Mouse (Mus musculus) heart, postnatal 25 days (tissue): ENCODE data around the gene Zfr2. TPM values are rescaled to one million over a fixed set of nuclear protein-coding genes. Genes with fewer than 3 reads are reported as not detected.
A peak's percentile ranks its signal among the peaks of the same experiment; 100 is the strongest.

Source experiments
- DNase-seq: peaks from one replicate; pipeline ENCODE4 v3.0.0; 2022; ENCODE audit warnings: low spot score
- intact Hi-C: fragments of 180-260 bp; cut with DNase I; formaldehyde crosslinking; loops from one replicate; pipeline ENCODE4 v1.15.1; 2025
- total RNA-seq, 2 experiments: library from RNA; stranded (reverse); gene quantifications; 2 replicates each; pipeline ENCODE4 v1.2.3; 2021

The Zfr2 gene
- 1 to 10 TPM; 2.2 to 2.8 TPM for total RNA-seq

DNA sequence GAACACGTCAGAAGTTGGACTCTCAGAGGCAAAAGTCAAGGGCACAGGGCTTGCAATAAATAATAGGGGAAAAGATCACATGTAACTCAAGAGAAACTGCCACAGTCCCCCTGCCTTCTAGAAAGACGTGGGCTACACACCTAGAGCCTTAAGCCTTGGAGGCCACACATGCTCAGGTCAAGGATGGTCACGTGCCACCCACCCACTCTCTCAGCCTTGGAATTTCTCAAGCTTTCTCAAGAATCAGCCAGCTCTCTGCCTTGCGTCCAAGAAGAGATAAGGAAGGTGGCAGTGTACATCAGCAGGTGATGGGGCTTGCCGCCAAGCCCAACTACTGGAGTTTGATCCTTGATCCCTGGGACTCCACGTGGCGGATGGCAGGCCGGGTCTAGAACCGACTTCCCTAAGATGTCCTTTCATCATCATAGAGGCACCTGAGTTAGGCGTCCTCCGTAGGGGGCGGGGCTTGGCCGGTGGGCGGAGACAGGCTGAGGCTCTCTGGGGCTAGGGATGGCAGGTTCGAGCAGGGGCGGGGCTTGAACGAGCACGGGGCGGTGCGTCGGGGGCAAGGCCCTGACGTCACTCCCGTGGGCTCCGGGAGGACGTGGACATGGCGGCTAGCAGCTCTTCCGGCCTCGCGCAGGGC lies at the start of gene Zfr2:
TSS of gene Zfr2 (plus strand) at position 576 of the 646 bp plus-strand sequence.
- intact Hi-C loops = no loop called here
- peak; percentile 75 for DNase-seq

DNA sequence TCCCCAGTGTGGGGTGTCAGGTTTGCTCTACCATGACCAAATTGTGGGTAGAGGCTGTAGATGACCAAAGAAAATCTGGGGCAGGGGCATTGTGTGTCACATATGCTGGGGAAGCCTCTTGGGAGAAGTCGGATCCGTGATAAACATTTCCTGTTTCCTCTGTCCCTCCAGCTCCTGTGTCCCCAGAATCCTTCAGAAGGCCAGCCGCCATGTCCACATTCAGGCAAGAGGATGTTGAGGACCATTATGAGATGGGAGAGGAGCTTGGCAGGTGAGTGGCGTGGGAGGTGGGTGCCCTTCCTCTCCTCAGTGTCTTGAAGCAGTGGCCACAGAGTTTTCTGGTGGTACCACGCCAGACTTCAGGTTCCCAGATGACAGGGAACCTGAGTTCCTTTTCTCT lies 49.1 kb upstream of the Zfr2 start, which contains the start of gene 4930442H23Rik:
TSS of gene 4930442H23Rik (minus strand) at position 45 of the 400 bp plus-strand sequence.
- intact Hi-C loops = no loop called here
- DNase-seq = no peak

DNA sequence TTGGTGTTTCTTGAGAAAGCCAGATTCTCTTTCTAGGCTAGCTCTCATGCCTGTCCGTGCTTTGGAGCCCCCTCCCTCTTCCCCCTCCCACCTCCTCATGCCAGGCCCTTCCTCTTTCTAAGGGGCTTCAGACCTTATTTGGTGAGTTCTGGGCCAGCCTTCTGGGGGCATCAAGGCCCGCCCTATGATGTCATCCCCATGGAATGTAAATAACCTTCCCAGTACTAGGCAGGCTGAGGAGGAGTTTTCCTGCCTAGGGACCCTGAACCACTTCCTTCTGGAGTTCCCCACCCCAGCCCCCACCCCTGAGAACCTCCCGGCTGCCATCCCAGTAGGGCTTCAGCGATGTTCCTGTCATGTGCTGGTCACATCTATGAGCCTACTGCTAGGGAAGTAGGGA lies 48.2 kb upstream of the Zfr2 start:
- intact Hi-C loops = no loop called here
- DNase-seq = no peak

DNA sequence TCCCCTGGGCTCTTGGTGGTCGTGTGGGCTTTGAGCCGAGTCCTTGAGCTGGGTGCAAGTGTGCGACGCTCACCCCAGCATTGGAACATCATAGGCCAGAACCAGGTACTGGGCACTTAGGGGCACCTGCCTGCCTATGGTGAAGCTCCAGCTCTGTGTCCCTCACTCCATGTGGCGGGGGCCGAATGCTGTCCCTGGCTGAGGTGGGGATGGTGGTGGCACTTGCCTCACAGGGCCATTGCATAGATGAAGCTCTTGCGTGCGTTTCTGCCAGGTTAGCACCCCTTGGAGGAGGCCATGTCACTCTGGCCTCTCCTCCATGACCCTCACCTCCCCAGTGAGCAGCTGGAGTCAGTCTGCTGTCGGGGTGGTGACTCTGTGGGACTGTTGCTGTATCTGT lies 45.8 kb upstream of the Zfr2 start:
- intact Hi-C loops = no loop called here
- DNase-seq = no peak

DNA sequence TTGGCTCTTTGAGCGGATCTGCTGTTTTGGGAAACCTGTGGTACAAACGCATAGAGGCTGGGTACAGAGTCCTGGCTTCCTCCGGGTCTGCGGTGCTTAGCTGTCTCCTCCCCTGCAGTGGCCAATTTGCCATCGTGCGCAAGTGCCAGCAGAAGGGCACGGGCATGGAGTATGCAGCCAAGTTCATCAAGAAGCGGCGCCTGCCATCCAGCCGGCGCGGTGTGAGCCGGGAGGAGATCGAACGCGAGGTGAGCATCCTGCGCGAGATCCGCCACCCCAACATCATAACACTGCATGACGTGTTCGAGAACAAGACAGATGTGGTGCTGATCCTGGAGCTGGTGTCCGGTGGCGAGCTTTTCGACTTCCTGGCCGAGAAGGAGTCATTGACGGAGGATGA lies 43.1 kb upstream of the Zfr2 start:
- DNase-seq = no peak
- intact Hi-C loops = no loop called here

DNA sequence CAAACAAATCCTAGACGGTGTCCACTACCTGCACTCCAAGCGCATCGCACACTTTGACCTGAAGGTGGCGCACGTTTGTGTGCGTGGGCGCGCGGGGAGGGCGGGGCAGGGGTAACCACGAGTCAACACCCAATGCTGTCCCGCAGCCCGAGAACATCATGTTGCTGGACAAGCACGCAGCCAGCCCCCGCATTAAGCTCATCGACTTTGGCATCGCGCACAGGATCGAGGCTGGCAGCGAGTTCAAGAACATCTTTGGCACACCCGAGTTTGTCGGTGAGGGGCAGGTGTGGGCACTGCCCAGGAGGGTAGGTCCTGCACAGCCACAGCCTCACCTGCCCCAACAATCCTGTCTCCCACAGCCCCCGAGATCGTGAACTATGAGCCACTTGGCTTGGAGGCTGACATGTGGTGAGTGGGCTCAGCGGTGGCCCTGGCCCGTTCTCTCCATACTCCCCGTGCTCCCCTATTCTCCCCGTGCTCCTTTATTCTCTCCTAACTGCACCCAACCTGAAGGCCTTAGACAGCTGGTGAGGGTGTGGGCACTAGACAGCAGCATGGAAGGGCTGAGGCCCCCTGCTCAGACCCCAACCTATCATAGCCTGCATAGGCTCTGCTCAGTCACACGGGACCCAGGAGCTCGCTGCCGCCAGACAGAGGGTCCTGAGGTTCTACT lies 42.6 kb upstream of the Zfr2 start:
- no peak for DNase-seq
- intact Hi-C loops = no loop called here

DNA sequence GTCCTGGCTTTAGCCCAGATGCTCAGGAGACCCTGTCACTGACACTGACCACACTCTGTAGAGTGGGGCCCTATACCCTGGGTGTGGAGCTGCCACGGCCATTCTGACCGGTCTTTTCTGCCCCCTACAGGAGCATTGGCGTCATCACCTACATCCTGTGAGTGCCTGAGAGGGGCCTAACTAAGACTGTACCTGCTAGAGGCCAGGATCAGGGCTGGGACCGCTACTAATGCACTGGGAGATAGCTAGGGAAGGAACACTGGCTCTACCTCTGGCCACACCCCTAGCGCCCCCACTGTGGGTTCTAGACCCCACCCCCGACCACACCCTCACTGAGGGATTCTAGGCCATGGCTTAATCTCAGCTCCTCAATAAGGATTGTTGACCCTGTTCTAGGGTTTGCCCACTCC lies 42.0 kb upstream of the Zfr2 start:
- intact Hi-C loops = no loop called here
- DNase-seq = no peak

DNA sequence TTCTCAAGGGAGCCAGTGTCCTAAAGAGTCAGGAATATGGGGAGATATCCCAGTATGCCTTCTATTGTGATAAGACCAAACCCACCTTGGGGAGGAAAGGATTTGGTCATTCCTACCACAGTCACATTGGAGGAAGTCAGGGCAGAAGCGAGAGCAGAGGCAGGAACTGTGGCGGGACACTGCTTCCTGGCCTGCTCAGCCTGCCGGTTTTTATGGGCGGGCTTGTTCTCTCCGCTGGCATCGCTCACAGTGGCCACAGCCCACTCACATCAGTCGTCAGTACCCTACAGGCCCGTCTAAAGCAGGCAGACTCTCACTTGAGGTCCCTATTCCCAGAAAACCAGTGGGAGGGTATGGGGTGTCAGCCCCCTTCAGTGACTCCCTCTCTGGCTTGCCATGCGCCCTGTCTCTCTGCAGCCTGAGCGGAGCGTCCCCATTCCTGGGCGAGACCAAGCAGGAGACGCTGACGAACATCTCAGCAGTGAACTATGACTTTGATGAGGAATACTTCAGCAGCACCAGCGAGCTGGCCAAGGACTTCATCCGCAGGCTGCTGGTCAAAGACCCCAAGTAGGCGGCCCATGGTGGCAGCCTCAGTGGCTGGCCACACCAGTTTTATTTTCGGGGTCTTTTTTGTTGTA lies 41.5 kb upstream of the Zfr2 start:
- no peak for DNase-seq
- intact Hi-C loops = no loop called here

DNA sequence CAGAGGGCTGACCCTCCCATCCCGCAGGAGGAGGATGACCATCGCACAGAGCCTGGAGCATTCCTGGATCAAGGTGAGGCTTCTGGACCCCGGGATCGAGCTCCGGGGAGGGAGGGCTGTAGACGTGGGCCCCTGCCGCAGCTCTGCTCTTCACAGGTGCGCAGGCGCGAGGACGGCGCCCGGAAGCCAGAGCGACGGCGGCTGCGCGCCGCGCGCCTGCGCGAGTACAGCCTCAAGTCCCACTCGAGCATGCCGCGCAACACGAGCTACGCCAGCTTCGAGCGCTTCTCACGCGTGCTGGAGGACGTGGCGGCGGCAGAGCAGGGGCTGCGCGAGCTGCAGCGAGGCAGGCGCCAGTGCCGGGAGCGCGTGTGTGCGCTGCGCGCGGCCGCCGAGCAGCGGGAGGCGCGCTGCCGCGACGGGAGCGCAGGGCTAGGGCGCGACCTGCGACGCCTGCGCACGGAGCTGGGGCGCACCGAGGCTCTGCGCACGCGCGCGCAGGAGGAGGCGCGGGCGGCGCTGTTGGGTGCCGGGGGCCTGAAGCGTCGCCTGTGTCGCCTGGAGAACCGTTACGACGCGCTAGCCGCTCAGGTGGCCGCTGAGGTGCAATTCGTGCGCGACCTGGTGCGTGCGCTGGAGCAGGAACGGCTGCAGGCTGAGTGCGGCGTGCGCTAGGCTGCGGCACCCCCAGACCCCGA lies 40.5 kb upstream of the Zfr2 start:
- DNase-seq = peak; percentile 79
- intact Hi-C loops = no loop called here

DNA sequence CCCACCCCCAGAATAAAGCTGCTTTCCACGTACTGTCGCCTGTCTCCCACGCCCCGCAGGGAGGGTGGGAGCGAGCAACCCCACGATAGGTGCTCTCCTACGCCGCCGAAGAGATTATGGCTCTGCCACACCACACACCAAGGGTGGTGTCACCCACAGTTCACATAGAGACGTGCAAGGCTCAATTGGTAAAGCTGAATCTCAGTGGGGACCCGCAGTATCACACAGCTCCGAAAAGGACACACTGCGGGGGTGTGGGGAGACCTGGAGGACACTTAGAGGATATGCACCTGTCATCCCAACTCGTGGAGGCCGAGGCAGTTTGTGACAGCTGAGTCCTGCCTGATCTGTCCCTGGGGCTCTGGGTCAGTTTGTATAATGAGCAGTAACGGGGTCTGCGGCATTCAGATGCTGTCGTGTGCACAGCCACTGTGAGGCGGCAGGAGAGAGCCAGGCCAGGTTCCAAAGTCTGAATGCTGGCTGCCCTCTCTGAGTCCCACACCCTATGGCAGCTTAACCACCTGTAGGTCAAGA lies 39.9 kb upstream of the Zfr2 start:
- no peak for DNase-seq
- intact Hi-C loops = no loop called here

DNA sequence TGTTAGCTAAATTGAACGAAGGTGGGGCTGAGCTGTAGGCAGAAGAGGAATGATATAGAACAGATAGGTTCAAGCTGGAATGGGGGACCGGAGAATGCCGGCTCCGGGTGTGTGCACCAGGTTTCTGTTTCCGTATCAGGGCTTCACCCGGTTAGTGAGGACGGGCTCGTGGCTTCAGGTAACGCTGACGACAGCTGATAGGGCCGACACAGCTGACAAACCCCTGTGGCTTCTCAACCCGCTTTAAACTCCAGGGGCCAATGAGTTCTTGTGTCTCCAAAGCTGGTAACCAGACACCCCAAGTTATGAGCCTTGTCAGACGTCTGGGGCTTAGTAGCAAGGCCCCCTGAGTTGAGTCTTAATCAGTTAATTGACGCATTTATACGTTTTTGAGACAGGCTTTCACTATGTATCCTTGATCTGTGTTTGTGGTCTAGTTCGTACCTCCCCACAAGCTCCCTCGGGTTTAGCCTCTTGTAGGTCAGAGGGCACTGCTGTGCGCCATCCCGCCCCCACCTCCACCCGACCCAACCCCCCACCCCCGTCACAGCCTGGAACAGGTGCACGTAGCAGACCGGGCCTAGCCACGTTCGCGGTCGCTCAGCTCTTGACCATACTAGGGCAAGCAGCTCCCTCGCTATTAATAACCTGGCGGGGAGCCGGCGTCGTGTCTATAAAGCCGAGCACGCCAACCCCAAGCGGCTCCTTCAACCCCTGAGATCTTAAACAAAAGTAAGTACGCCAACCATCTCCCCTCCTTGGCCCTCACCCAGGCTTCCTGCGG lies 38.8 kb upstream of the Zfr2 start:
- intact Hi-C loops = no loop called here
- DNase-seq = no peak

DNA sequence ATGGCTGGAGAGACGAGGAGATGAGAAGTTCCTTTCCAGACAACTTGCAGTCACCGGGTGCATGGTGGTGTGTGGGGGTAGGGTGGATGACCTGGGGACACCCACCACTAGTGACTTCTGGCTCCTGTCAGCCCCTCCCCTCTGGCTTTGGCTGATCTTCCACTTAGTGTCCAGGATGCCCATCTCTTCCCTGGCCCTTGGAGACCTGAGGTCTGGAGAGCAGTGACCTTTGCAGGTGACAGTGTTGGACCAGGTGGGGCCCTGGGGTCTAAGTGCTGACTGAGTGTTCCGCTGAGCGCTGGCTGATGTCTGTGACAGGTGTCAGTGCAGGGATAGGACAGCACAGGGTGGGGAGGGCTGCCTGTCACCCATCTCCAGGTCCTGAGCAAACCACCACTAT lies 37.7 kb upstream of the Zfr2 start:
- intact Hi-C loops = no loop called here
- DNase-seq = no peak

DNA sequence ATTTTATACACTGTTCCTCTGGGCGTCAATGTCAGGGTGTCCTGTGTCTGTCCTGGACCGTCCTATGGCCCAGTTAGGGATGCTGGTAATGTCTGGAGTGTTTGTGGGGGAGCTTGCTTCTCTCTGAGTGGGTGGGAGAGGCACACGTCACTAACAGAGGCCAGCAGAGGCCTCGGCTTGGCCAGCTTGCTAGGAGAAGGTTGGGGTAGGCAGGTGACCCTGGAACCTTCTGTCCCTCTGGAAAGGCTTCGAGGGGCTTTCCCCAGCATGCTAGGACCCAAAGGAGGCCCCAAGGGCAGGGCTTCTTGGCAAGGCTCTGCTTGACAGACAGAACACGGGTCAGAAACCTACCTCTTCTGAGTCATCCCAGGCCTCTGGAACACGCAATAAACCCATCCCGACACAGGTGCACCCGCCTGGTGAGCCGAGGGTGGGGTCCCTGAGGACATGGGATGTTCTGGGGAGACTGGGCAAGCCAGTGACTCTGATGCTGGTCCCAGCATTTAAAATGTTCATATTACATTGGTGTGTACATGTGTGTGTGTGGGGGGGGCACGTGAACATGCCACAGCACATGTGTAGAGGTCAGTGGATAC lies 36.4 kb upstream of the Zfr2 start:
- no peak for DNase-seq
- intact Hi-C loops = no loop called here

DNA sequence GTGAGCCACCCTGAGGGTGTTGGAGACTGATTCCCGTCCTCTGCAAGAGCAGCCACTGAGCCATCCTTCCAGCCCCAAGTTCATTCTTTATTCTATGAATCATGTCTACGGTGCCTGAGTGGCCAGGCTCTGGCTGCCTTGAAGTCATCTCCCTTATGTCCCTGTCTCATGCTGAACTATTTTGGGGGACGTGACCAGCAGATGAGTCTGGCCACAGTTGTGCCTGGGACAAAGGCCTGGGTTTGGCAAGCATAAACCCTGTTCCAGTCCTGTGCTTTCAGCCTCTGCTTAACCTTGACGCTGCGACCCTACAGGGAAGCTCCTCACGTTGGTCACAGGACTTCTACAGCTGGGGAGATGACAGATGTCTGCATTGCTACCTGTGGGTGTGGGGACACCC lies 35.6 kb upstream of the Zfr2 start:
- intact Hi-C loops = no loop called here
- no peak for DNase-seq

DNA sequence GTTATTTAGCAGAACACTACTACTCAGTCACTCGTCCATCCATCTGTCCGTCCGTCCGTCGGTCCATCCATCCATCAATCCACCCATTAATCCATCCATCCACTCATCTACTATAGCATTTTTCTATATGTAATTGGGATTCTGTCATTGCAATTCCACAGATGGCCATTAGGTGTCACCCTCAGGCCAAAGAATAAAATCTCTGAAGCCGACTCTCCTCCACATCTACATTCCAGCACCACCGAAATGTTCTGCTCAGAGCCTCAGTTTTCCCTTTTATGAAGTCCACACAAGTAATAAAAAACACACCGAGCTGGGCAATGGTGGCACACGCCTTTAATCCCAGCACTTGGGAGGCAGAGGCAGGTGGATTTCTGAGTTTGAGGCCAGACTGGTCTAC lies 34.7 kb upstream of the Zfr2 start:
- no peak for DNase-seq
- intact Hi-C loops = loop anchor here (1.0 kb wide), 1 partner anchor 19 kb away; no protein-coding TSS in a partner anchor

DNA sequence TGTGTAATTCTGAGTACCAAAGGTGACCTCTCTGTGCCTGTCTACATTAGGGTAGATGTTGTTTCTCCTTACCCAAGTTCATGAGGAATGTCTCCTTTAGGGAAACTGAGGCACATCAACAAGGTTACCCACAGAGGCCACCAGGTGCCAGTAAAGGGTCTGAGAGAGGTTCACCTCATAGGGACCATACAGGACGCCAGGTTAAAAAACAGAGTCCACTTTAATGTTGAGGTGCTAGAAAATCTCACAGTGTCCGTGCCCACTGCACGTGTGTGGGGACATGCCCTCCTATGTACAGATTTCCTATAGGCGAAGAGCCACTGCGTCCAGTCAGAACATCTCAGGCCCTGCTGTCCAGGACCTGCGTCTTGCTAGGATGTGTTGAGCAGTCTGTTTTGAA lies 34.0 kb upstream of the Zfr2 start:
- intact Hi-C loops = loop anchor here (1.0 kb wide), 1 partner anchor 18 kb away; no protein-coding TSS in a partner anchor
- no peak for DNase-seq

DNA sequence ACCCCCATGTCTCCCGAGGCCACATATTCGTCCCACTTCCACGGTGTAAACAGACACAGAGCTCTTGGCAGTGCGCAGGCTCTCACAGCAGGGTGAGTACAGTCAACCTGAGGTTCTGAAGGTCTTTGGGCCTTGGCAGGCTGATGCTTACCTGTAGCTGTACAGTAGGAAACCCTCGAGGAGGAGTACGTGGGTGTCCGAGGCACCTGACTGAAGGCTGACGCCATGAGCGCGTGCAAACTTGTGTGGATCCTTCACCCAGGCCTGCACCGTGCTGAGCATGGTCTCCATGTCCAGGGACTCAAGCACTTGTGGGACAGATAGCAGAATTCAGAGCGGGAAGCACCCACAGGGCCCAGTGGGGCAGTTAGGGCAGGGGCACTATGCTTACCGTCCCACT lies 32.8 kb upstream of the Zfr2 start:
- intact Hi-C loops = no loop called here
- no peak for DNase-seq

DNA sequence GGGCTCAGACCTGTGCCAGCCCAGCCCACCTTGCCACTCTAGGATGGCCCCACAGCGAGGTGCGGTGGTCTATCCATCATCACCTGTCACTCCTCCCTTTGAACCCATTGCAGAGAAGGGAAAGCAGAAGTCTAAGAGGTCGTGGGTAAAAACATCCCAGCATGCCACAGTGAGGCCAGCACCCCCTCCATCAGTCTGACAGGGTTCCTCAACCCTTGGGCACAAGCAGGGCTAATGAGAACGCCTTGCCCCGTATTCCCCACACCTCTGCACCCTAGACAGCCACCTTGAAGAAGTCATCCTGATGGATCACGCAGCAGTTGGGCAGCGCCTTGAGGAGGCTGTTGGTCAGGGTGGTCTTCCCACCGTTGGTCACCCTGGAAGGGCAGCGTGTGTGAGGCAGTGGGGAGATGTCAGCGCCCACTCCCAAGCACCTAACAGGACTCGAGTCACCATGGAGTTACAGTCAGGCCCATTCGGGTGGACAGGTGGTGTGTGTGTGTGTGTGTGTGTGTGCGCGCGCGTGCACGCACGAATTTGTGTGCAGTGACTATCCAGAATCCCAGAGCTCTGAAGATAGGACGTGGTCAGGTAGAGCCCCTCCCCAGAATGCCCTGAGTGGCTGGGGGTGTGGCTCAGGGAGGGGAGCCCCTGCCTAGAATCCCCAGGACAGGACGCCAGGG lies 32.2 kb upstream of the Zfr2 start:
- DNase-seq = no peak
- intact Hi-C loops = no loop called here
